Mouse (Mus musculus): ENCODE measurements around the gene Hcrtr1.

GRCm38 (mm10) chr4:130130641-130131350 lies 8.4 kb downstream of the Hcrtr1 start:
- TF ChIP-seq POLR2A (IDR thresholded peaks at IDR 0.05; ENCODE audit: insufficient read depth, low read length) (no peak), CTCF (IDR thresholded peaks at IDR 0.05; ENCODE audit: low read depth, low read length) (no peak), EP300 (IDR thresholded peaks at IDR 0.05; ENCODE audit: insufficient read depth, low read depth, low read length) (peak; percentile 74)

Data from ES-Bruce4 (cell line).